Mouse (Mus musculus): ENCODE results near the gene Hsd17b3. TPM values are rescaled to one million over a fixed set of nuclear protein-coding genes. Genes with fewer than 3 reads are reported as not detected.

Hsd17b3 gene
- polyA plus RNA-seq, 1 experiment from 2014 or later: not detected

- H3K4me2 ChIP-seq (replicated peaks; ENCODE audit: low read depth, low read length): no peak overlapping the region
- H3K27ac ChIP-seq (ENCODE audit: low read depth, low read length): no peak overlapping the region
- H3K9me3 ChIP-seq (ENCODE audit: control insufficient read depth, low read length): no peaks in the 10 kb centered on the region
- ATAC-seq (ENCODE audit: low FRiP score): no peak
- no peak overlapping the region for H3K4me3 ChIP-seq (ENCODE audit: low read depth, low read length)
- H3K36me3 ChIP-seq (ENCODE audit: control insufficient read depth, insufficient read depth, low read length): no peaks in the 10 kb centered on the region
- WGBS: 80% methylated on average over 15 of the region's 15 CpGs
- no peak overlapping the region for H3K9ac ChIP-seq (ENCODE audit: low read depth, low read length)
- DNase-seq (ENCODE audit: low spot score): no peak
- 0 out of 2 replicates have a peak, but pooled peaks cover 2% of the 10 kb centered on the region for H3K4me1 ChIP-seq (replicated peaks; ENCODE audit: control insufficient read depth, insufficient read depth, low read length)
- H3K27me3 ChIP-seq (ENCODE audit: control insufficient read depth, insufficient read depth, low read length): no peaks in the 10 kb centered on the region
Measured at GRCm38 (mm10) chr13:64022786-64023468, 66.1 kb downstream of the Hsd17b3 start.

GRCm38 (mm10) chr13:64020902-64021311 lies 68.1 kb downstream of the Hsd17b3 start:
- H3K27ac ChIP-seq (ENCODE audit: low read depth, low read length): 0 out of 2 replicates have a peak overlapping the region, but pooled peaks have one; percentile 51
- H3K9ac ChIP-seq (ENCODE audit: low read depth, low read length): no peak overlapping the region
- 20% methylated on average over 7 of the region's 7 CpGs for WGBS
- ATAC-seq (ENCODE audit: low FRiP score) (peak; percentile 97), DNase-seq (ENCODE audit: low spot score) (peak; percentile 71)
- H3K4me2 ChIP-seq (replicated peaks; ENCODE audit: low read depth, low read length): no peak overlapping the region
- H3K9me3 ChIP-seq (ENCODE audit: control insufficient read depth, low read length): no peaks in the 10 kb centered on the region
- 0 out of 2 replicates have a peak, but pooled peaks cover 2% of the 10 kb centered on the region for H3K4me1 ChIP-seq (replicated peaks; ENCODE audit: control insufficient read depth, insufficient read depth, low read length)
- no peaks in the 10 kb centered on the region for H3K27me3 ChIP-seq (ENCODE audit: control insufficient read depth, insufficient read depth, low read length)
- H3K4me3 ChIP-seq (ENCODE audit: low read depth, low read length): no peak overlapping the region
- H3K36me3 ChIP-seq (ENCODE audit: control insufficient read depth, insufficient read depth, low read length): no peaks in the 10 kb centered on the region

GRCm38 (mm10) chr13:64018586-64019141 lies 70.4 kb downstream of the Hsd17b3 start:
- 70% methylated on average over 10 of the region's 10 CpGs for WGBS
- ATAC-seq (ENCODE audit: low FRiP score) (no peak), DNase-seq (ENCODE audit: low spot score) (no peak)

GRCm38 (mm10) chr13:64016048-64016447 lies 73.0 kb downstream of the Hsd17b3 start:
- no peak for ATAC-seq (ENCODE audit: low FRiP score)

More at GRCm38 (mm10) chr13:64018586-64019141, 70.4 kb downstream of the Hsd17b3 start:
- no peak overlapping the region for H3K4me2 ChIP-seq (replicated peaks; ENCODE audit: low read depth, low read length)
- no peak overlapping the region for H3K9ac ChIP-seq (ENCODE audit: low read depth, low read length)
- no peaks in the 10 kb centered on the region for H3K36me3 ChIP-seq (ENCODE audit: control insufficient read depth, insufficient read depth, low read length)
- H3K4me1 ChIP-seq (replicated peaks; ENCODE audit: control insufficient read depth, insufficient read depth, low read length): 0 out of 2 replicates have a peak, but pooled peaks cover 2% of the 10 kb centered on the region
- H3K27ac ChIP-seq (ENCODE audit: low read depth, low read length): no peak overlapping the region
- no peaks in the 10 kb centered on the region for H3K27me3 ChIP-seq (ENCODE audit: control insufficient read depth, insufficient read depth, low read length)
- H3K9me3 ChIP-seq (ENCODE audit: control insufficient read depth, low read length): no peaks in the 10 kb centered on the region
- H3K4me3 ChIP-seq (ENCODE audit: low read depth, low read length): no peak overlapping the region

GRCm38 (mm10) chr13:64011157-64011556 lies 77.9 kb downstream of the Hsd17b3 start:
- no peak overlapping the region for H3K27ac ChIP-seq (ENCODE audit: low read depth, low read length)
- no peaks in the 10 kb centered on the region for H3K9me3 ChIP-seq (ENCODE audit: control insufficient read depth, low read length)
- H3K4me2 ChIP-seq (replicated peaks; ENCODE audit: low read depth, low read length): no peak overlapping the region
- H3K36me3 ChIP-seq (ENCODE audit: control insufficient read depth, insufficient read depth, low read length): no peaks in the 10 kb centered on the region
- no peaks in the 10 kb centered on the region for H3K4me1 ChIP-seq (replicated peaks; ENCODE audit: control insufficient read depth, insufficient read depth, low read length)
- no peaks in the 10 kb centered on the region for H3K27me3 ChIP-seq (ENCODE audit: control insufficient read depth, insufficient read depth, low read length)
- ATAC-seq (ENCODE audit: low FRiP score) (no peak), DNase-seq (ENCODE audit: low spot score) (no peak)
- H3K4me3 ChIP-seq (ENCODE audit: low read depth, low read length): no peak overlapping the region
- H3K9ac ChIP-seq (ENCODE audit: low read depth, low read length): no peak overlapping the region
- WGBS: 87% methylated on average over 4 of the region's 4 CpGs

More at GRCm38 (mm10) chr13:64016048-64016447, 73.0 kb downstream of the Hsd17b3 start:
- Histone ChIP-seq H3K27ac (ENCODE audit: low read depth, low read length) (no peak overlapping the region), H3K9me3 (ENCODE audit: control insufficient read depth, low read length) (no peaks in the 10 kb centered on the region), H3K27me3 (ENCODE audit: control insufficient read depth, insufficient read depth, low read length) (no peaks in the 10 kb centered on the region), H3K4me3 (ENCODE audit: low read depth, low read length) (no peak overlapping the region), H3K36me3 (ENCODE audit: control insufficient read depth, insufficient read depth, low read length) (no peaks in the 10 kb centered on the region), H3K4me2 (replicated peaks; ENCODE audit: low read depth, low read length) (no peak overlapping the region), H3K9ac (ENCODE audit: low read depth, low read length) (no peak overlapping the region), H3K4me1 (replicated peaks; ENCODE audit: control insufficient read depth, insufficient read depth, low read length) (0 out of 2 replicates have a peak, but pooled peaks cover 1% of the 10 kb centered on the region)
- DNase-seq (ENCODE audit: low spot score): no peak
- 52% methylated on average over 4 of the region's 4 CpGs for WGBS

Other genes starting within 250 kb of the Hsd17b3 start
- gene Slc35d2, start 40.1 kb upstream of the Hsd17b3 start, polyA plus RNA-seq (2014; fragmentation: Nextera tagmentation; extraction: Ambion mirVana): 5.6 and 6.9 TPM in 2 replicates
- gene Zfp367, start 64.0 kb upstream of the Hsd17b3 start, polyA plus RNA-seq (2014; fragmentation: Nextera tagmentation; extraction: Ambion mirVana): 20.3 and 21.8 TPM in 2 replicates
- gene Habp4, start 72.6 kb upstream of the Hsd17b3 start, polyA plus RNA-seq (2014; fragmentation: Nextera tagmentation; extraction: Ambion mirVana): 30.3 and 31.0 TPM in 2 replicates
- 14.9 and 16.0 TPM in 2 replicates for gene Cdc14b, start 186.1 kb upstream of the Hsd17b3 start, polyA plus RNA-seq (2014; fragmentation: Nextera tagmentation; extraction: Ambion mirVana)
- 16.9 and 21.6 TPM in 2 replicates for gene Aaed1, start 223.5 kb upstream of the Hsd17b3 start, polyA plus RNA-seq (2014; fragmentation: Nextera tagmentation; extraction: Ambion mirVana)